Mouse (Mus musculus): ENCODE results near the gene Cdca8. TPM values are rescaled to one million over a fixed set of nuclear protein-coding genes. Genes with fewer than 3 reads are reported as not detected.
A peak's percentile ranks its signal among the peaks of the same experiment; 100 is the strongest.
"Not testable (repeated sequence)": the region's sequence is repeated elsewhere in the genome, so short reads cannot be mapped to it uniquely, and the experiment has no call there.

Cdca8 gene
- 209 and 212 TPM in 2 replicates for polyA plus RNA-seq (2011; ENCODE audit: insufficient read depth, insufficient read length, low read depth, missing spikeins)

- not testable (repeated sequence) for H3K9ac ChIP-seq (ENCODE audit: low read depth, poor library complexity, severe bottlenecking); H3K27ac ChIP-seq (ENCODE audit: insufficient read depth, low read length); H3K27me3 ChIP-seq (ENCODE audit: control insufficient read depth, insufficient read depth, low read length, poor library complexity, severe bottlenecking); H3K4me3 ChIP-seq (ENCODE audit: low read depth, low read length); H3K9me3 ChIP-seq (replicated peaks; ENCODE audit: control insufficient read depth, insufficient read depth, low read length, poor library complexity, severe bottlenecking); H3K4me1 ChIP-seq (ENCODE audit: control insufficient read depth, insufficient read depth, low read length)
- H3K36me3 ChIP-seq (ENCODE audit: control insufficient read depth, insufficient read depth, low read length, poor library complexity, severe bottlenecking) = peaks cover 10% of the 10 kb centered on the region; the same call in 1 of the 2 replicates
These were observed at the start of gene Cdca8 for GRCm38 (mm10) chr4:124939211-124939610. Gene Cdca8 (minus strand): TSS chr4:124939311.

GRCm38 (mm10) chr4:124988382-124988781 lies 49.3 kb upstream of the Cdca8 start:
- Histone ChIP-seq H3K9ac (ENCODE audit: low read depth, poor library complexity, severe bottlenecking) (no peak overlapping the region), H3K36me3 (ENCODE audit: control insufficient read depth, insufficient read depth, low read length, poor library complexity, severe bottlenecking) (no peaks in the 10 kb centered on the region), H3K27me3 (ENCODE audit: control insufficient read depth, insufficient read depth, low read length, poor library complexity, severe bottlenecking) (peaks cover 5% of the 10 kb centered on the region; the same call in 1 of the 2 replicates), H3K4me3 (ENCODE audit: low read depth, low read length) (no peak overlapping the region), H3K9me3 (replicated peaks; ENCODE audit: control insufficient read depth, insufficient read depth, low read length, poor library complexity, severe bottlenecking) (no peaks in the 10 kb centered on the region), H3K27ac (ENCODE audit: insufficient read depth, low read length) (no peak overlapping the region), H3K4me1 (ENCODE audit: control insufficient read depth, insufficient read depth, low read length) (no peaks in the 10 kb centered on the region)
- no peak for TF ChIP-seq CTCF (IDR thresholded peaks at IDR 0.05; ENCODE audit: low read depth, low read length)
- TF ChIP-seq POLR2A (IDR thresholded peaks at IDR 0.05; ENCODE audit: insufficient read depth, low read length) = no peak
- TF ChIP-seq EP300 (IDR thresholded peaks at IDR 0.05; ENCODE audit: insufficient read depth, low read depth, low read length) = no peak

- TF ChIP-seq POLR2A (IDR thresholded peaks at IDR 0.05; ENCODE audit: insufficient read depth, low read length) (no peak), CTCF (IDR thresholded peaks at IDR 0.05; ENCODE audit: low read depth, low read length) (no peak), EP300 (IDR thresholded peaks at IDR 0.05; ENCODE audit: insufficient read depth, low read depth, low read length) (no peak)
- H3K4me1 ChIP-seq (ENCODE audit: control insufficient read depth, insufficient read depth, low read length) = no peaks in the 10 kb centered on the region
- H3K36me3 ChIP-seq (ENCODE audit: control insufficient read depth, insufficient read depth, low read length, poor library complexity, severe bottlenecking) = no peaks in the 10 kb centered on the region
- H3K27me3 ChIP-seq (ENCODE audit: control insufficient read depth, insufficient read depth, low read length, poor library complexity, severe bottlenecking) = peaks cover 5% of the 10 kb centered on the region; the same call in 1 of the 2 replicates
- no peak overlapping the region for H3K27ac ChIP-seq (ENCODE audit: insufficient read depth, low read length)
- no peaks in the 10 kb centered on the region for H3K9me3 ChIP-seq (replicated peaks; ENCODE audit: control insufficient read depth, insufficient read depth, low read length, poor library complexity, severe bottlenecking)
- H3K4me3 ChIP-seq (ENCODE audit: low read depth, low read length) = no peak overlapping the region
- no peak overlapping the region for H3K9ac ChIP-seq (ENCODE audit: low read depth, poor library complexity, severe bottlenecking)
These were observed 48.6 kb upstream of the Cdca8 start for GRCm38 (mm10) chr4:124987711-124988097.

- Histone ChIP-seq H3K4me1 (ENCODE audit: control insufficient read depth, insufficient read depth, low read length) (no peaks in the 10 kb centered on the region), H3K27me3 (ENCODE audit: control insufficient read depth, insufficient read depth, low read length, poor library complexity, severe bottlenecking) (peaks cover 5% of the 10 kb centered on the region; the same call in 1 of the 2 replicates), H3K9ac (ENCODE audit: low read depth, poor library complexity, severe bottlenecking) (peak overlapping the region; percentile 68), H3K9me3 (replicated peaks; ENCODE audit: control insufficient read depth, insufficient read depth, low read length, poor library complexity, severe bottlenecking) (no peaks in the 10 kb centered on the region), H3K4me3 (ENCODE audit: low read depth, low read length) (peak overlapping the region; percentile 67), H3K36me3 (ENCODE audit: control insufficient read depth, insufficient read depth, low read length, poor library complexity, severe bottlenecking) (no peaks in the 10 kb centered on the region), H3K27ac (ENCODE audit: insufficient read depth, low read length) (no peak overlapping the region)
- no peak for TF ChIP-seq EP300 (IDR thresholded peaks at IDR 0.05; ENCODE audit: insufficient read depth, low read depth, low read length)
- no peak for TF ChIP-seq POLR2A (IDR thresholded peaks at IDR 0.05; ENCODE audit: insufficient read depth, low read length)
- no peak for TF ChIP-seq CTCF (IDR thresholded peaks at IDR 0.05; ENCODE audit: low read depth, low read length)
These were observed 47.9 kb upstream of the Cdca8 start for GRCm38 (mm10) chr4:124986739-124987710.

GRCm38 (mm10) chr4:124985671-124986602 lies 46.8 kb upstream of the Cdca8 start, which contains the start of gene Rspo1:
Gene Rspo1 (plus strand): TSS chr4:124986430.
- H3K4me1 ChIP-seq (ENCODE audit: control insufficient read depth, insufficient read depth, low read length) = no peaks in the 10 kb centered on the region
- H3K27me3 ChIP-seq (ENCODE audit: control insufficient read depth, insufficient read depth, low read length, poor library complexity, severe bottlenecking) = peaks cover 5% of the 10 kb centered on the region; the same call in 1 of the 2 replicates
- no peaks in the 10 kb centered on the region for H3K36me3 ChIP-seq (ENCODE audit: control insufficient read depth, insufficient read depth, low read length, poor library complexity, severe bottlenecking)
- TF ChIP-seq POLR2A (IDR thresholded peaks at IDR 0.05; ENCODE audit: insufficient read depth, low read length) (no peak), CTCF (IDR thresholded peaks at IDR 0.05; ENCODE audit: low read depth, low read length) (no peak), EP300 (IDR thresholded peaks at IDR 0.05; ENCODE audit: insufficient read depth, low read depth, low read length) (no peak)
- peak within 1 kb of the TSS; percentile 67 for H3K4me3 ChIP-seq (ENCODE audit: low read depth, low read length)
- H3K9me3 ChIP-seq (replicated peaks; ENCODE audit: control insufficient read depth, insufficient read depth, low read length, poor library complexity, severe bottlenecking) = no peaks in the 10 kb centered on the region
- no peak within 1 kb of the TSS for H3K27ac ChIP-seq (ENCODE audit: insufficient read depth, low read length)
- peak within 1 kb of the TSS; percentile 68 for H3K9ac ChIP-seq (ENCODE audit: low read depth, poor library complexity, severe bottlenecking)
